Mouse (Mus musculus): ENCODE data around the gene B3gnt7. TPM values are rescaled to one million over a fixed set of nuclear protein-coding genes. Genes with fewer than 3 reads are reported as not detected.
"Not testable (repeated sequence)": the region's sequence is repeated elsewhere in the genome, so short reads cannot be mapped to it uniquely, and the experiment has no call there.

The B3gnt7 gene
- polyA plus RNA-seq, 1 experiment, result 17.9 TPM

- Histone ChIP-seq H3K36me3 (ENCODE audit: control insufficient read depth, insufficient read depth, low read length) (no peaks in the 10 kb centered on the region), H3K27ac (ENCODE audit: insufficient read depth, low read depth, low read length) (no peak overlapping the region), H3K4me3 (ENCODE audit: low read depth, low read length) (no peak overlapping the region), H3K27me3 (ENCODE audit: control insufficient read depth, insufficient read depth, low read length) (no peaks in the 10 kb centered on the region), H3K4me1 (ENCODE audit: control insufficient read depth, insufficient read depth, insufficient read length, low read length) (no peaks in the 10 kb centered on the region)
- 87% methylated on average over 7 of the region's 8 CpGs for WGBS
- TF ChIP-seq CTCF (IDR thresholded peaks at IDR 0.05; ENCODE audit: extremely low read depth, insufficient read length, insufficient replicate concordance, low read depth, low read length), result no peak
- no peak for TF ChIP-seq POLR2A (IDR thresholded peaks at IDR 0.05; ENCODE audit: low read depth, low read length)
Observed at GRCm38 (mm10) chr1:86320822-86321413, 18.3 kb downstream of the B3gnt7 start.

- 25% methylated on average over 2 of the region's 2 CpGs for WGBS
- Histone ChIP-seq H3K27me3 (ENCODE audit: control insufficient read depth, insufficient read depth, low read length) (no peaks in the 10 kb centered on the region), H3K27ac (ENCODE audit: insufficient read depth, low read depth, low read length) (no peak overlapping the region), H3K36me3 (ENCODE audit: control insufficient read depth, insufficient read depth, low read length) (no peaks in the 10 kb centered on the region), H3K4me3 (ENCODE audit: low read depth, low read length) (no peak overlapping the region), H3K4me1 (ENCODE audit: control insufficient read depth, insufficient read depth, insufficient read length, low read length) (peaks cover 6% of the 10 kb centered on the region)
- TF ChIP-seq CTCF (IDR thresholded peaks at IDR 0.05; ENCODE audit: extremely low read depth, insufficient read length, insufficient replicate concordance, low read depth, low read length) (no peak), POLR2A (IDR thresholded peaks at IDR 0.05; ENCODE audit: low read depth, low read length) (no peak)
Observed at GRCm38 (mm10) chr1:86336330-86336729, 33.7 kb downstream of the B3gnt7 start.

- no peak for TF ChIP-seq CTCF (IDR thresholded peaks at IDR 0.05; ENCODE audit: extremely low read depth, insufficient read length, insufficient replicate concordance, low read depth, low read length)
- Histone ChIP-seq H3K27me3 (ENCODE audit: control insufficient read depth, insufficient read depth, low read length) (no peaks in the 10 kb centered on the region), H3K4me3 (ENCODE audit: low read depth, low read length) (no peak overlapping the region), H3K36me3 (ENCODE audit: control insufficient read depth, insufficient read depth, low read length) (no peaks in the 10 kb centered on the region), H3K4me1 (ENCODE audit: control insufficient read depth, insufficient read depth, insufficient read length, low read length) (peaks cover 6% of the 10 kb centered on the region), H3K27ac (ENCODE audit: insufficient read depth, low read depth, low read length) (no peak overlapping the region)
- 23% methylated on average over 4 of the region's 4 CpGs for WGBS
Observed at GRCm38 (mm10) chr1:86339156-86339812, 36.7 kb downstream of the B3gnt7 start.

- not testable (repeated sequence) for H3K4me1 ChIP-seq (ENCODE audit: control insufficient read depth, insufficient read depth, insufficient read length, low read length); H3K27ac ChIP-seq (ENCODE audit: insufficient read depth, low read depth, low read length); H3K36me3 ChIP-seq (ENCODE audit: control insufficient read depth, insufficient read depth, low read length); H3K4me3 ChIP-seq (ENCODE audit: low read depth, low read length); H3K27me3 ChIP-seq (ENCODE audit: control insufficient read depth, insufficient read depth, low read length)
- 74% methylated on average over 2 of the region's 2 CpGs for WGBS
Observed at GRCm38 (mm10) chr1:86341096-86341495, 38.5 kb downstream of the B3gnt7 start.

- 87% methylated on average over 2 of the region's 2 CpGs for WGBS
- no peak for TF ChIP-seq CTCF (IDR thresholded peaks at IDR 0.05; ENCODE audit: extremely low read depth, insufficient read length, insufficient replicate concordance, low read depth, low read length)
- TF ChIP-seq POLR2A (IDR thresholded peaks at IDR 0.05; ENCODE audit: low read depth, low read length), result no peak
- H3K36me3 ChIP-seq (ENCODE audit: control insufficient read depth, insufficient read depth, low read length), result no peaks in the 10 kb centered on the region
Observed at GRCm38 (mm10) chr1:86342371-86342770, 39.7 kb downstream of the B3gnt7 start.

GRCm38 (mm10) chr1:86343087-86343645 lies 40.5 kb downstream of the B3gnt7 start:
- no peaks in the 10 kb centered on the region for H3K27me3 ChIP-seq (ENCODE audit: control insufficient read depth, insufficient read depth, low read length)
- no peak overlapping the region for H3K4me3 ChIP-seq (ENCODE audit: low read depth, low read length)
- no peak overlapping the region for H3K27ac ChIP-seq (ENCODE audit: insufficient read depth, low read depth, low read length)
- WGBS, result 91% methylated on average over 1 of the region's 1 CpGs
- H3K36me3 ChIP-seq (ENCODE audit: control insufficient read depth, insufficient read depth, low read length), result 0 out of 2 replicates have a peak, but pooled peaks cover 2% of the 10 kb centered on the region
- no peaks in the 10 kb centered on the region; the same call in 1 of the 2 replicates for H3K4me1 ChIP-seq (ENCODE audit: control insufficient read depth, insufficient read depth, insufficient read length, low read length)
- TF ChIP-seq POLR2A (IDR thresholded peaks at IDR 0.05; ENCODE audit: low read depth, low read length), result no peak
- TF ChIP-seq CTCF (IDR thresholded peaks at IDR 0.05; ENCODE audit: extremely low read depth, insufficient read length, insufficient replicate concordance, low read depth, low read length), result no peak

More at GRCm38 (mm10) chr1:86342371-86342770, 39.7 kb downstream of the B3gnt7 start:
- H3K27me3 ChIP-seq (ENCODE audit: control insufficient read depth, insufficient read depth, low read length), result no peaks in the 10 kb centered on the region
- H3K4me1 ChIP-seq (ENCODE audit: control insufficient read depth, insufficient read depth, insufficient read length, low read length), result no peaks in the 10 kb centered on the region; the same call in 1 of the 2 replicates
- no peak overlapping the region for H3K27ac ChIP-seq (ENCODE audit: insufficient read depth, low read depth, low read length)
- no peak overlapping the region for H3K4me3 ChIP-seq (ENCODE audit: low read depth, low read length)

GRCm38 (mm10) chr1:86343969-86344861 lies 41.6 kb downstream of the B3gnt7 start:
- Histone ChIP-seq H3K27ac (ENCODE audit: insufficient read depth, low read depth, low read length) (no peak overlapping the region), H3K4me3 (ENCODE audit: low read depth, low read length) (no peak overlapping the region), H3K27me3 (ENCODE audit: control insufficient read depth, insufficient read depth, low read length) (no peaks in the 10 kb centered on the region), H3K36me3 (ENCODE audit: control insufficient read depth, insufficient read depth, low read length) (peaks cover 11% of the 10 kb centered on the region), H3K4me1 (ENCODE audit: control insufficient read depth, insufficient read depth, insufficient read length, low read length) (no peaks in the 10 kb centered on the region; the same call in 1 of the 2 replicates)
- no peak for TF ChIP-seq POLR2A (IDR thresholded peaks at IDR 0.05; ENCODE audit: low read depth, low read length)
- no peak for TF ChIP-seq CTCF (IDR thresholded peaks at IDR 0.05; ENCODE audit: extremely low read depth, insufficient read length, insufficient replicate concordance, low read depth, low read length)
- 38% methylated on average over 4 of the region's 4 CpGs for WGBS

Data from small intestine, adult 2 months (tissue).